Mouse (Mus musculus) MEL-GATA-1-ER (cell line): ENCODE data around the gene 6330403K07Rik.

Source experiments
- DNase-seq: peaks from one replicate; pipeline ENCODE4 v3.0.0-alpha.2; 2012; ENCODE audit warnings: low read depth; ENCODE audit errors: extremely low read depth

The 6330403K07Rik gene

GRCm38 (mm10) chr11:70982557-70983228 is 50.6 kb downstream of the 6330403K07Rik start, which contains the start of gene C1qbp:
Gene C1qbp, minus strand, starts transcription at chr11:70983026.
- DNase-seq: no peak

DNA sequence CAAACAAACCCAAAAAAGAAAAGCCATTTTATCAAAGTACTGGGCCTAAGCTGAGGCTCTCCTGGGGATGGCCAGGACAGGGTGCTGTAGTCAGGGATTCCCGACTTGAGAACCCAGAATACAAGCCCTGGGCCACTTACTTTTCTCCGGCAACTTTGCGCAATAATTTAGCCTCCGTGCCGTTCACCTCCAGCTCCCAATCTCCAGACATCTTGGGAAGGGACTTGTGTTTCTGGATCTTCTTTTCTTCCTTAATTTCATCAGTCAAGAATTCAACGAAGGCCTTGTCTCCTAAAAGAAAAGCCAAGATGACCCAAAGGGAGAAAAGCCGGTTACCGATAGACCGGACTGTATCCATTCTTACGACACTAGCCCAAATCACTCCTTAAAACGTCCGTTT is 51.3 kb downstream of the 6330403K07Rik start:
- DNase-seq: no peak
